Mouse (Mus musculus) central nervous system, embryonic 18 days (tissue): ENCODE results near the gene Ppp1r3d. TPM values are rescaled to one million over a fixed set of nuclear protein-coding genes. Genes with fewer than 3 reads are reported as not detected.

Experiments used
- polyA plus RNA-seq: library from polyadenylated mRNA; depleted of rRNA; stranded (reverse); fragments of >200 nt; gene quantifications from 2 replicates; pipeline ENCODE4 v1.2.3, GENCODE M21; 2012; rRNA removed

Ppp1r3d gene
- polyA plus RNA-seq, result 5.3 and 6.1 TPM in 2 replicates

DNA sequence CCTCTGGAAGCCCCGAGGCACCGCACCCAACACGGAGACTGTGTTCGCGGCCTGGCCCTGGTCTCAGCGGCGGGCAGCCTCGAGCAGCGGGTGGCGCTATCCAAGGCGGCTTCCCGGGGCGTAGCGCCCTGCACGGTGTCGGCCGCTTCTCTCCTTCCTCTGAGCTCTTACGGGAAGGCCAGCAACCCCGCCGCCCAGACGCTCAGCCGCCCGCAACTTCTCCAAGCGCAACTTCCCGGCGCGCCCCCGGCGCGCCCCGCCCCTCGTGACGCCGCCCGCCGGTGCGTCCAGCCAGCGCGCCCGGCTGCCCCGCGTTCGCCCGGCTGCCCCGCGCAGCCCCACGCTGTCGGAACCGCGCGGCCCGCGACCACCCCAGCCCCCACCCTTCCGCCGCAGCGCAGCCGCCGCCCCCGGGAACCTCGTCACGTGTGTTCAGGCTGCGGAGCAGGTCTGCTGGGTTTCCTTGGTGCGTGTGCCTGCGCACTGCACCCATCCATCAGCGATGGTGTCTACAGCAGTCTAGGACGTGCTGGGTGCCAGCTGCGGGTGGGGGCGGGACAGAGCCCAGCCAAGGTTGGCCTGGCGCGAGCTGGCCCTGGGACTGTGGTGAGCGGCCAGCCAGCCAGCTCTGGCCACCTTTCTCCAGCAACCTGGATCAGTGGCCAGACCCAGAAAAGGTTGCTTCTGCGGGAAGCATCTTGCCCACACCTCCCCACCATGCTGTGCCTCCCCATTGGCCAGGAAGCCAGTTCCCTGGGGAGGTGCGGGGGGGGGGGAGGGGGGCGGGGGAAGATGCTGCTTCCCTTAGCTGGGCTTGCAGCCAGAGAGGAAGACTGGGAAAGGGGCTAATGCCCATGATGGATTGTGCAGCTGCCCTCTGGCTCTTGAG lies at the start of gene Ppp1r3d, which contains the start of gene Fam217b:
TSS of gene Ppp1r3d (minus strand) at position 212 of the 889 bp plus-strand sequence.
TSS of gene Fam217b (plus strand) at position 264 of the 889 bp plus-strand sequence.

DNA sequence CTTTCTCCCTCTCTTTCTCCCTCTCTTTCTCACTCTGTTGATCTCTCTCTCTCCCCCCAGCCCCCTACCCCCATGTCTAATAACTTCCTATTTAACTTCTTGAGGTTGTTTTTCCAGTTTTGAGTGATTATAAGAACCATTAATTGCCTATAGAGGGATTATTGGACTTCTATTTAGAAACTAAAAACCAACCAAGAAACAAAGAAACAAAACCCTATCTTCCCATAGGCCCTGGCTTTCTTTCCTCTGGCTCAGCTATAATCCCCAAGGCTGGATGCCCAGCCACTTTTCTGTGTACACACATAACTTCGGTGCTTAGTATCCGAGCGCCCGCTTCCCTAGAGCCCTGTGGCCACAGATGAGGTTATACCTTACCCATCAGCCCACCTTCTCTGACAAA lies 16.0 kb upstream of the Ppp1r3d start, which contains the start of gene Cdh26:
TSS of gene Cdh26 (plus strand) at position 301 of the 400 bp plus-strand sequence.

GRCm38 (mm10) chr2:178407053-178407815 lies 7.0 kb downstream of the Ppp1r3d start, which contains the start of gene Sycp2:
Gene Sycp2, minus strand, starts transcription at chr2:178407685.

Other genes with a start within 250 kb of the Ppp1r3d start
- 0.93 and 1.1 TPM in 2 replicates for gene Sycp2, start 6.8 kb downstream of the Ppp1r3d start, polyA plus RNA-seq
- 11.2 TPM in 2 replicates for gene Fam217b, start 52 bp upstream of the Ppp1r3d start, polyA plus RNA-seq
- gene Cdh26, start 16.1 kb upstream of the Ppp1r3d start, polyA plus RNA-seq, result 0.23 and 0.55 TPM in 2 replicates